Mouse (Mus musculus): ENCODE results near the gene Rbm18. TPM values are rescaled to one million over a fixed set of nuclear protein-coding genes. Genes with fewer than 3 reads are reported as not detected.

Rbm18 gene
- total RNA-seq, 1 experiment: 22.1 TPM

DNA sequence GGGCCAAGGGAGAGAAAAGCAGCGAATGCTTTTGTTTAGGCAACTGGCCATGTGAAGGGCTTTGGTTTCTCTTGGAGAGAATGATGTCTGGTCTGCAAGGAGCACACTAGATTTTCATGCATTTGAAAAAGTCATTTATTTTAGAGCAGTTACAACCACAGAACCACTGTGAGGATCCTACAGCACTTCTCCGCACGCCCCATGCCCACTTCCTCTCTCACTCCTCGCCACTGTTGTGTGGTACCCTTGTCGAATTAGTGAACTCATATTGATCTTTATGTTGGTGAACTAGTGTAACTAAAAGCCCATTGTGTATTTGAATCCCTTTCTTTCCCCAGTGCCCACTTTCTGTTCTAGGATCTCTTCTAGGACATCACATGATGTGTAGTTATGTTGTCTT is 61.4 kb downstream of the Rbm18 start:
- Histone ChIP-seq H3K4me1 (ENCODE audit: control insufficient read depth in 2 of 2, insufficient read depth in 2 of 2, low read length in 2 of 2, poor library complexity in 1 of 2) (no peaks in the 10 kb centered on the region), H3K9ac (ENCODE audit: insufficient read depth, low read depth, low read length, poor library complexity, severe bottlenecking) (no peak overlapping the region), H3K9me3 (ENCODE audit: control insufficient read depth, insufficient read depth, low read depth, low read length) (no peaks in the 10 kb centered on the region), H3K4me3 (ENCODE audit: insufficient read depth in 1 of 2, low read depth in 1 of 2, low read length in 2 of 2, poor library complexity in 1 of 2, severe bottlenecking in 1 of 2) (no peak overlapping the region), H3K36me3 (ENCODE audit: control insufficient read depth, insufficient read depth, low read length, poor library complexity, severe bottlenecking) (no peaks in the 10 kb centered on the region), H3K27ac (ENCODE audit: insufficient read depth, low read depth, low read length, poor library complexity, severe bottlenecking) (no peak overlapping the region)
- TF ChIP-seq ZC3H11A (IDR thresholded peaks at IDR 0.05; ENCODE audit: borderline replicate concordance, low read depth, low read length) (no peak), MAFK (IDR thresholded peaks at IDR 0.05; ENCODE audit: insufficient read depth, low read depth, low read length) (no peak)
- in situ Hi-C loops (cut with MboI; ENCODE audit: low sequenced_read_pairs in 2 of 2, unreplicated experiment in 2 of 2): no loop called here
- no peak for DNase-seq (ENCODE audit: low read depth, low spot score)

DNA sequence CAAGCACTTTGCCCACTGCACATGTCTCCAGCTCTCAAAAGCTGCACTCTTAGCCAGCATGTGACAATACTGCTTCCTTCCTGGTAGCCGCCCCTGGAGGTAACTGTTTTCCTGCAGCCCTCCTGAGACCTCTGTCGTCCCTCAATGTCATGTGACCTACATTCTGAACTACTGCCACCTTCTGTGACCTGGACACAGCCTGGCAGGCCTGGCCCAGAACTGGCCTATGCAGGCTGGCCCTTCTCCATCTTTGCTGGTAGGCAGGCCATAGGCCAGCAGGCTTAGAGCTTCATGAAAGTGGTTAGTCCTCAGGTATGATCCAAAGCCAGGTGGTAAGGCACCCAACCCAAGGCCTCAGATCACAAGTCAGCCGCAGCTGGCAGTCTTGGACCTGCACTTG is 62.8 kb downstream of the Rbm18 start:
- DNase-seq (ENCODE audit: low read depth, low spot score): no peak
- Histone ChIP-seq H3K27ac (ENCODE audit: insufficient read depth, low read depth, low read length, poor library complexity, severe bottlenecking) (no peak overlapping the region), H3K9me3 (ENCODE audit: control insufficient read depth, insufficient read depth, low read depth, low read length) (no peaks in the 10 kb centered on the region), H3K36me3 (ENCODE audit: control insufficient read depth, insufficient read depth, low read length, poor library complexity, severe bottlenecking) (no peaks in the 10 kb centered on the region), H3K4me1 (ENCODE audit: control insufficient read depth in 2 of 2, insufficient read depth in 2 of 2, low read length in 2 of 2, poor library complexity in 1 of 2) (no peaks in the 10 kb centered on the region), H3K4me3 (ENCODE audit: insufficient read depth in 1 of 2, low read depth in 1 of 2, low read length in 2 of 2, poor library complexity in 1 of 2, severe bottlenecking in 1 of 2) (no peak overlapping the region), H3K9ac (ENCODE audit: insufficient read depth, low read depth, low read length, poor library complexity, severe bottlenecking) (no peak overlapping the region)
- TF ChIP-seq HCFC1 (IDR thresholded peaks at IDR 0.05; ENCODE audit: borderline replicate concordance, insufficient read depth, low read length): no peak
- no peak for TF ChIP-seq ZC3H11A (IDR thresholded peaks at IDR 0.05; ENCODE audit: borderline replicate concordance, low read depth, low read length)
- in situ Hi-C loops (cut with MboI; ENCODE audit: low sequenced_read_pairs in 2 of 2, unreplicated experiment in 2 of 2): no loop called here

DNA sequence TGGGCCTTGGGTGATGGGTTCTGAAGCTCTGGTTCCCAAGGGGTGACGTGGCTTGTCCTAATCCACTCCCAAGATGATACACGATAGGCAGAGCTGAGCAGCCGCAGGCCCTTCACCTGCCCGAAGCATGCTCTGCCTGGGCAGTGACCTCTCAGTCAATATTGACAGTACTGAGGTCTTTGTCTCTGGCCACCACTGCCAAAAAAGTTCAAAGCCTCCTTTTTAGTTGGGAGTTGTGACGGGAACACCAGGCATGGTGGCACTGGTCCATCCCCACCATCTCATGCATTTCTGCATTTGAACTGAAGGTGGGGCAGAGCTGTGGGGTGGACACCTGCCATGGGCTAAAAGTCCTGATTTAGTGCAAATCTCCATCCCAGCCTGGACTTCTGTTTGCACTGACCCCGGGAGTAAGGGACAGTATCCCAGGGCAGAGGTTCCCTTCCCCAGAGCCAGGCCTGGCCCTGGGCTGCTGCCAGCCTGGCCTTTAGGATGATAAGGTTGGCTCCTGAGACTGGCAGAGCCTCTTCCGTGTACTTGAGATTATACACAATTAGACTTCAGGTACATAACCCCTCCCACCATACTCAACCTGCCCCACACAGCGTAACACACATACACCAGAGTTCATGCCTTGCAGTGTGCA is 64.8 kb downstream of the Rbm18 start:
- no peak for DNase-seq (ENCODE audit: low read depth, low spot score)
- H3K27ac ChIP-seq (ENCODE audit: insufficient read depth, low read depth, low read length, poor library complexity, severe bottlenecking): no peak overlapping the region
- H3K9ac ChIP-seq (ENCODE audit: insufficient read depth, low read depth, low read length, poor library complexity, severe bottlenecking): no peak overlapping the region
- H3K9me3 ChIP-seq (ENCODE audit: control insufficient read depth, insufficient read depth, low read depth, low read length): no peaks in the 10 kb centered on the region
- H3K4me1 ChIP-seq (ENCODE audit: control insufficient read depth in 2 of 2, insufficient read depth in 2 of 2, low read length in 2 of 2, poor library complexity in 1 of 2): no peaks in the 10 kb centered on the region
- in situ Hi-C loops (cut with MboI; ENCODE audit: low sequenced_read_pairs in 2 of 2, unreplicated experiment in 2 of 2): no loop called here
- H3K4me3 ChIP-seq (ENCODE audit: insufficient read depth in 1 of 2, low read depth in 1 of 2, low read length in 2 of 2, poor library complexity in 1 of 2, severe bottlenecking in 1 of 2): no peak overlapping the region
- TF ChIP-seq MAFK (IDR thresholded peaks at IDR 0.05; ENCODE audit: insufficient read depth, low read depth, low read length) (no peak), HCFC1 (IDR thresholded peaks at IDR 0.05; ENCODE audit: borderline replicate concordance, insufficient read depth, low read length) (no peak), CHD2 (IDR thresholded peaks at IDR 0.05; ENCODE audit: low read depth, low read length) (no peak), ZNF384 (IDR thresholded peaks at IDR 0.05; ENCODE audit: low read depth, low read length) (no peak), ZC3H11A (IDR thresholded peaks at IDR 0.05; ENCODE audit: borderline replicate concordance, low read depth, low read length) (no peak)
- H3K36me3 ChIP-seq (ENCODE audit: control insufficient read depth, insufficient read depth, low read length, poor library complexity, severe bottlenecking): no peaks in the 10 kb centered on the region

GRCm38 (mm10) chr2:36067132-36067531 is 69.4 kb downstream of the Rbm18 start:
- in situ Hi-C loops (cut with MboI; ENCODE audit: low sequenced_read_pairs in 2 of 2, unreplicated experiment in 2 of 2): no loop called here
- no peak overlapping the region for H3K4me3 ChIP-seq (ENCODE audit: insufficient read depth in 1 of 2, low read depth in 1 of 2, low read length in 2 of 2, poor library complexity in 1 of 2, severe bottlenecking in 1 of 2)
- TF ChIP-seq HCFC1 (IDR thresholded peaks at IDR 0.05; ENCODE audit: borderline replicate concordance, insufficient read depth, low read length): no peak
- TF ChIP-seq ZC3H11A (IDR thresholded peaks at IDR 0.05; ENCODE audit: borderline replicate concordance, low read depth, low read length): no peak
- TF ChIP-seq ZNF384 (IDR thresholded peaks at IDR 0.05; ENCODE audit: low read depth, low read length): no peak
- no peak for TF ChIP-seq CHD2 (IDR thresholded peaks at IDR 0.05; ENCODE audit: low read depth, low read length)
- TF ChIP-seq MAFK (IDR thresholded peaks at IDR 0.05; ENCODE audit: insufficient read depth, low read depth, low read length): no peak
- no peak overlapping the region for H3K27ac ChIP-seq (ENCODE audit: insufficient read depth, low read depth, low read length, poor library complexity, severe bottlenecking)
- no peaks in the 10 kb centered on the region for H3K9me3 ChIP-seq (ENCODE audit: control insufficient read depth, insufficient read depth, low read depth, low read length)
- DNase-seq (ENCODE audit: low read depth, low spot score): no peak
- no peaks in the 10 kb centered on the region for H3K36me3 ChIP-seq (ENCODE audit: control insufficient read depth, insufficient read depth, low read length, poor library complexity, severe bottlenecking)
- H3K4me1 ChIP-seq (ENCODE audit: control insufficient read depth in 2 of 2, insufficient read depth in 2 of 2, low read length in 2 of 2, poor library complexity in 1 of 2): no peaks in the 10 kb centered on the region
- no peak overlapping the region for H3K9ac ChIP-seq (ENCODE audit: insufficient read depth, low read depth, low read length, poor library complexity, severe bottlenecking)

Other genes with a start within 250 kb of the Rbm18 start
- gene Ttll11, start 156.9 kb downstream of the Rbm18 start, total RNA-seq (2012; rRNA removed): 0.16 and 0.31 TPM in 2 replicates
- gene Ndufa8, start 87.4 kb downstream of the Rbm18 start, total RNA-seq (2012; rRNA removed): 80.0 and 89.0 TPM in 2 replicates
- not detected in 2 replicates for gene Morn5, start 87.3 kb downstream of the Rbm18 start, total RNA-seq (2012; rRNA removed)
- 1.8 and 2.5 TPM in 2 replicates for gene Lhx6, start 31.4 kb downstream of the Rbm18 start, total RNA-seq (2012; rRNA removed)
- gene Mrrf, start 384 bp downstream of the Rbm18 start, total RNA-seq (2012; rRNA removed): 8.4 and 9.1 TPM in 2 replicates
- 8.7 and 9.0 TPM in 2 replicates for gene Ptgs1, start 93.7 kb upstream of the Rbm18 start, total RNA-seq (2012; rRNA removed)
- not detected in 2 replicates for gene Olfr338, start 236.7 kb upstream of the Rbm18 start, total RNA-seq (2012; rRNA removed)